Mouse (Mus musculus) liver, embryonic 15.5 days (tissue): ENCODE data around the gene Tbx19. TPM values are rescaled to one million over a fixed set of nuclear protein-coding genes. Genes with fewer than 3 reads are reported as not detected.

ENCODE experiments used
- ATAC-seq: fragments of 200-750 bp; cut with Nextera tagmentation; 2 replicates; pipeline ENCODE4 v1.8.0; 2017; ENCODE audit warnings: moderate number of reproducible peaks, mild to moderate bottlenecking, moderate library complexity; ENCODE audit not compliant: insufficient read depth
- H3K27ac ChIP-seq: fragments of 300-500 bp; sonication (generic); replicated peaks from 2 replicates; pipeline ENCODE4 v1.5.1; 2015; ENCODE audit warnings: mild to moderate bottlenecking, inconsistent platforms
- H3K27me3 ChIP-seq: fragments of 300-500 bp; sonication (generic); 2 replicates; pipeline ENCODE4 v1.6.1; 2015; ENCODE audit warnings: mild to moderate bottlenecking, inconsistent platforms
- H3K36me3 ChIP-seq: fragments of 300-500 bp; sonication (generic); replicated peaks from 2 replicates; pipeline ENCODE4 v1.6.1; 2015; ENCODE audit warnings: moderate library complexity, mild to moderate bottlenecking, inconsistent platforms
- H3K4me1 ChIP-seq: fragments of 300-500 bp; sonication (generic); replicated peaks from 2 replicates; pipeline ENCODE4 v1.6.1; 2015; ENCODE audit warnings: inconsistent platforms
- H3K4me2 ChIP-seq: fragments of 300-500 bp; sonication (generic); 2 replicates; pipeline ENCODE4 v1.6.1; 2015; ENCODE audit warnings: moderate library complexity, mild to moderate bottlenecking, inconsistent platforms
- H3K4me3 ChIP-seq: fragments of 300-500 bp; sonication (generic); replicated peaks from 2 replicates; pipeline ENCODE4 v1.5.1; 2015; ENCODE audit warnings: mild to moderate bottlenecking, inconsistent platforms
- H3K9ac ChIP-seq: fragments of 300-500 bp; sonication (generic); 2 replicates; pipeline ENCODE4 v1.6.1; 2015; ENCODE audit warnings: moderate library complexity, mild to moderate bottlenecking, inconsistent platforms
- H3K9me3 ChIP-seq: fragments of 300-500 bp; sonication (generic); replicated peaks from 2 replicates; pipeline ENCODE4 v1.6.1; 2016; ENCODE audit warnings: inconsistent platforms
- WGBS: fragments of 180-500 bp; shearing (Covaris S2); methylation state at CpG from one replicate; pipeline ENCODE4 v1.1.7; 2015; ENCODE audit warnings: mixed read lengths; ENCODE audit not compliant: insufficient replicate concordance; 5-methylcytosine and 5-hydroxymethylcytosine counted together
- polyA plus RNA-seq: library from polyadenylated mRNA; unstranded; fragments of >200 nt; fragmentation: Nextera tagmentation; extraction: Ambion mirVana; gene quantifications from 2 replicates; pipeline ENCODE4 v1.2.1, GENCODE M21; 2015

Gene Tbx19
- polyA plus RNA-seq, 1 experiment from 2014 or later, result not detected

- Histone ChIP-seq H3K4me1 (peaks cover 48% of the 10 kb centered on the region), H3K27ac (no peak overlapping the region)
These were observed 46.9 kb downstream of the Tbx19 start for GRCm38 (mm10) chr1:165113700-165114099.

GRCm38 (mm10) chr1:165110659-165111058 lies 49.9 kb downstream of the Tbx19 start:
- Histone ChIP-seq H3K9me3 (no peaks in the 10 kb centered on the region), H3K27me3 (peaks cover 8% of the 10 kb centered on the region; the same call in 1 of the 2 replicates), H3K4me3 (no peak overlapping the region), H3K27ac (no peak overlapping the region), H3K36me3 (no peaks in the 10 kb centered on the region), H3K9ac (no peak overlapping the region), H3K4me2 (no peak overlapping the region), H3K4me1 (peaks cover 62% of the 10 kb centered on the region)
- 19% methylated on average over 2 of the region's 2 CpGs for WGBS
- ATAC-seq, result no peak

More at GRCm38 (mm10) chr1:165113700-165114099, 46.9 kb downstream of the Tbx19 start:
- Histone ChIP-seq H3K9ac (no peak overlapping the region), H3K4me3 (no peak overlapping the region), H3K4me2 (no peak overlapping the region), H3K9me3 (no peaks in the 10 kb centered on the region), H3K27me3 (peaks cover 15% of the 10 kb centered on the region), H3K36me3 (no peaks in the 10 kb centered on the region)
- WGBS, result 60% methylated on average over 11 of the region's 11 CpGs
- ATAC-seq, result no peak

- Histone ChIP-seq H3K9ac (no peak overlapping the region), H3K9me3 (no peaks in the 10 kb centered on the region), H3K27ac (no peak overlapping the region), H3K4me3 (no peak overlapping the region), H3K4me2 (no peak overlapping the region), H3K4me1 (peaks cover 62% of the 10 kb centered on the region), H3K36me3 (no peaks in the 10 kb centered on the region), H3K27me3 (peaks cover 8% of the 10 kb centered on the region; the same call in 1 of the 2 replicates)
- no peak for ATAC-seq
- 72% methylated on average over 5 of the region's 5 CpGs for WGBS
These were observed 51.4 kb downstream of the Tbx19 start for GRCm38 (mm10) chr1:165109135-165109534.

GRCm38 (mm10) chr1:165108477-165108876 lies 52.1 kb downstream of the Tbx19 start:
- no peak for ATAC-seq
- Histone ChIP-seq H3K9ac (no peak overlapping the region), H3K36me3 (no peaks in the 10 kb centered on the region), H3K4me2 (no peak overlapping the region), H3K4me1 (peaks cover 59% of the 10 kb centered on the region), H3K9me3 (no peaks in the 10 kb centered on the region), H3K27me3 (peaks cover 6% of the 10 kb centered on the region; the same call in 1 of the 2 replicates), H3K27ac (no peak overlapping the region), H3K4me3 (no peak overlapping the region)
- WGBS, result 50% methylated on average over 5 of the region's 5 CpGs

GRCm38 (mm10) chr1:165106011-165106385 lies 54.6 kb downstream of the Tbx19 start:
- Histone ChIP-seq H3K27ac (peak overlapping the region; percentile 91), H3K9ac (peak overlapping the region; percentile 37; the same call in 1 of the 2 replicates), H3K27me3 (no peaks in the 10 kb centered on the region), H3K4me3 (no peak overlapping the region), H3K4me2 (peak overlapping the region; percentile 72), H3K36me3 (no peaks in the 10 kb centered on the region), H3K9me3 (no peaks in the 10 kb centered on the region), H3K4me1 (peaks cover 55% of the 10 kb centered on the region)
- 60% methylated on average over 2 of the region's 2 CpGs for WGBS
- no peak for ATAC-seq

- Histone ChIP-seq H3K4me1 (peaks cover 49% of the 10 kb centered on the region), H3K27me3 (no peaks in the 10 kb centered on the region), H3K4me3 (peak overlapping the region; percentile 35), H3K9me3 (no peaks in the 10 kb centered on the region), H3K9ac (peak overlapping the region; percentile 49), H3K36me3 (no peaks in the 10 kb centered on the region), H3K27ac (peak overlapping the region; percentile 91), H3K4me2 (peak overlapping the region; percentile 72)
- 18% methylated on average over 9 of the region's 9 CpGs for WGBS
- ATAC-seq, result peak; percentile 90
These were observed 55.1 kb downstream of the Tbx19 start for GRCm38 (mm10) chr1:165105270-165106010.

- Histone ChIP-seq H3K36me3 (no peaks in the 10 kb centered on the region), H3K9ac (peak overlapping the region; percentile 49), H3K27me3 (no peaks in the 10 kb centered on the region), H3K4me1 (peaks cover 43% of the 10 kb centered on the region), H3K4me2 (peak overlapping the region; percentile 72), H3K27ac (peak overlapping the region; percentile 91), H3K9me3 (no peaks in the 10 kb centered on the region), H3K4me3 (peak overlapping the region; percentile 35)
- WGBS, result 30% methylated on average over 7 of the region's 7 CpGs
- peak; percentile 84 for ATAC-seq
These were observed 55.8 kb downstream of the Tbx19 start for GRCm38 (mm10) chr1:165104707-165105259.

- H3K4me3 ChIP-seq, result no peak overlapping the region
- no peak overlapping the region for H3K9ac ChIP-seq
- H3K27ac ChIP-seq, result no peak overlapping the region
- H3K36me3 ChIP-seq, result no peaks in the 10 kb centered on the region
- no peaks in the 10 kb centered on the region for H3K9me3 ChIP-seq
- H3K4me1 ChIP-seq, result peaks cover 8% of the 10 kb centered on the region
- no peak overlapping the region for H3K4me2 ChIP-seq
- no peak for ATAC-seq
- H3K27me3 ChIP-seq, result peaks cover 4% of the 10 kb centered on the region; the same call in 1 of the 2 replicates
These were observed 61.0 kb downstream of the Tbx19 start for GRCm38 (mm10) chr1:165099569-165099968.

- H3K4me3 ChIP-seq, result no peak overlapping the region
- H3K36me3 ChIP-seq, result no peaks in the 10 kb centered on the region
- no peak overlapping the region for H3K27ac ChIP-seq
- no peak overlapping the region for H3K9ac ChIP-seq
- no peak for ATAC-seq
- 50% methylated on average over 7 of the region's 7 CpGs for WGBS
- no peak overlapping the region for H3K4me2 ChIP-seq
- 0 out of 2 replicates have a peak, but pooled peaks cover 5% of the 10 kb centered on the region for H3K4me1 ChIP-seq
- H3K9me3 ChIP-seq, result no peaks in the 10 kb centered on the region
- H3K27me3 ChIP-seq, result peaks cover 15% of the 10 kb centered on the region; the same call in 1 of the 2 replicates
These were observed 65.7 kb downstream of the Tbx19 start for GRCm38 (mm10) chr1:165094871-165095270.

GRCm38 (mm10) chr1:165091721-165092120 lies 68.9 kb downstream of the Tbx19 start:
- Histone ChIP-seq H3K4me2 (peak overlapping the region; percentile 28; the same call in 1 of the 2 replicates), H3K9me3 (no peaks in the 10 kb centered on the region), H3K4me3 (no peak overlapping the region), H3K4me1 (0 out of 2 replicates have a peak, but pooled peaks cover 5% of the 10 kb centered on the region), H3K36me3 (no peaks in the 10 kb centered on the region), H3K9ac (no peak overlapping the region), H3K27me3 (peaks cover 15% of the 10 kb centered on the region; the same call in 1 of the 2 replicates), H3K27ac (no peak overlapping the region)
- WGBS, result 13% methylated on average over 15 of the region's 15 CpGs
- ATAC-seq, result no peak

- Histone ChIP-seq H3K9me3 (no peaks in the 10 kb centered on the region), H3K4me2 (no peak overlapping the region), H3K27ac (no peak overlapping the region), H3K4me3 (no peak overlapping the region), H3K9ac (no peak overlapping the region), H3K4me1 (0 out of 2 replicates have a peak, but pooled peaks cover 5% of the 10 kb centered on the region), H3K27me3 (peaks cover 11% of the 10 kb centered on the region; the same call in 1 of the 2 replicates), H3K36me3 (no peaks in the 10 kb centered on the region)
- no peak for ATAC-seq
- WGBS, result 55% methylated on average over 3 of the region's 3 CpGs
These were observed 71.0 kb downstream of the Tbx19 start for GRCm38 (mm10) chr1:165089556-165089955.
